Mouse (Mus musculus) embryonic facial prominence, embryonic 14.5 days (tissue): Measurements from ENCODE around the gene Rad50. TPM values are rescaled to one million over a fixed set of nuclear protein-coding genes. Genes with fewer than 3 reads are reported as not detected.
A peak's percentile ranks its signal among the peaks of the same experiment; 100 is the strongest.

Experiments used
- ATAC-seq: fragments of 200-750 bp; cut with Nextera tagmentation; 2 replicates; pipeline ENCODE4 v1.8.0; 2017; ENCODE audit warnings: low read depth, moderate number of reproducible peaks, moderate TSS enrichment
- DNase-seq: peaks from one replicate; pipeline ENCODE4 v3.0.0-alpha.2; 2015; ENCODE audit warnings: low spot score
- H3K27ac ChIP-seq: fragments of 300-500 bp; sonication (generic); replicated peaks from 2 replicates; pipeline ENCODE4 v1.5.1; 2014; ENCODE audit warnings: low read depth, mild to moderate bottlenecking, low read length, moderate library complexity
- H3K27me3 ChIP-seq: fragments of 300-500 bp; sonication (generic); replicated peaks from 2 replicates; pipeline ENCODE4 v1.6.1; 2014; ENCODE audit warnings: low read length; ENCODE audit not compliant: control insufficient read depth, insufficient read depth
- H3K36me3 ChIP-seq: fragments of 300-500 bp; sonication (generic); 2 replicates; pipeline ENCODE4 v1.6.1; 2014; ENCODE audit warnings: low read length, mixed read lengths; ENCODE audit not compliant: control insufficient read depth, insufficient read depth
- H3K4me1 ChIP-seq: fragments of 300-500 bp; sonication (generic); 2 replicates; pipeline ENCODE4 v1.6.1; 2014; ENCODE audit warnings: antibody characterized with exemption, low read length; ENCODE audit not compliant: control insufficient read depth, insufficient read depth
- H3K4me2 ChIP-seq: fragments of 300-500 bp; sonication (generic); 2 replicates; pipeline ENCODE4 v1.6.1; 2014; ENCODE audit warnings: low read depth, mild to moderate bottlenecking, low read length, moderate library complexity, mixed read lengths
- H3K4me3 ChIP-seq: fragments of 300-500 bp; sonication (generic); 2 replicates; pipeline ENCODE4 v1.5.1; 2014; ENCODE audit warnings: low read depth, mild to moderate bottlenecking, low read length
- H3K9ac ChIP-seq: fragments of 300-500 bp; sonication (generic); 2 replicates; pipeline ENCODE4 v1.6.1; 2014; ENCODE audit warnings: low read depth, mild to moderate bottlenecking, low read length, moderate library complexity, mixed read lengths
- H3K9me3 ChIP-seq: fragments of 300-500 bp; sonication (generic); 2 replicates; pipeline ENCODE4 v1.6.1; 2016; ENCODE audit warnings: low read length; ENCODE audit not compliant: control insufficient read depth
- WGBS: fragments of 180-500 bp; shearing (Covaris S2); extraction: QIAGEN DNeasy Blood & Tissue Kit; methylation state at CpG from one replicate; pipeline ENCODE4 v1.1.7; 2014; 5-methylcytosine and 5-hydroxymethylcytosine counted together
- polyA plus RNA-seq: library from polyadenylated mRNA; unstranded; fragments of >200 nt; fragmentation: Nextera tagmentation; extraction: Ambion mirVana; gene quantifications from 2 replicates; pipeline ENCODE4 v1.2.1, GENCODE M21; 2014

Rad50 gene
- polyA plus RNA-seq, 1 experiment from 2014 or later: 18.0 TPM

DNA sequence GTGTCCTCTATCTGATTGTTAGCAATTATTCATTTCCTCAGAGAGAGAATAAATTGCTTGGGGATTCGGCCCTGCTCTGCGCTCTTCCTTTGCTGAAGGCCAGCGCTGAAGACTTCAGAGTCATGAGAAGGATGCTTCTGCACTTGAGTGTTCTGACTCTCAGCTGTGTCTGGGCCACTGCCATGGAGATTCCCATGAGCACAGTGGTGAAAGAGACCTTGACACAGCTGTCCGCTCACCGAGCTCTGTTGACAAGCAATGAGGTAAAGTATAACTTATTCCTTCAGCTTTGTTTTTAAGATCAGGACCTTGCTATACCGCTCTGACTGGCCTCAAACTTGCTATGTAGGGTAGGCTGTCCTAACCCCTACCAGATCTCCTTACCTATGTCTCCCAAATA lies 13.6 kb upstream of the Rad50 start, which contains the start of gene Il5:
TSS of gene Il5 (plus strand) at position 80 of the 400 bp plus-strand sequence.
- peak; percentile 4 for DNase-seq
- Histone ChIP-seq H3K9ac (no peak within 1 kb of the TSS), H3K36me3 (no peaks in the 10 kb centered on the region), H3K27ac (no peak within 1 kb of the TSS), H3K4me2 (no peak within 1 kb of the TSS), H3K9me3 (no peaks in the 10 kb centered on the region), H3K4me1 (no peaks in the 10 kb centered on the region), H3K27me3 (no peaks in the 10 kb centered on the region), H3K4me3 (no peak within 1 kb of the TSS)
- WGBS: 77% methylated on average over 6 of the region's 6 CpGs
- no peak for ATAC-seq

DNA sequence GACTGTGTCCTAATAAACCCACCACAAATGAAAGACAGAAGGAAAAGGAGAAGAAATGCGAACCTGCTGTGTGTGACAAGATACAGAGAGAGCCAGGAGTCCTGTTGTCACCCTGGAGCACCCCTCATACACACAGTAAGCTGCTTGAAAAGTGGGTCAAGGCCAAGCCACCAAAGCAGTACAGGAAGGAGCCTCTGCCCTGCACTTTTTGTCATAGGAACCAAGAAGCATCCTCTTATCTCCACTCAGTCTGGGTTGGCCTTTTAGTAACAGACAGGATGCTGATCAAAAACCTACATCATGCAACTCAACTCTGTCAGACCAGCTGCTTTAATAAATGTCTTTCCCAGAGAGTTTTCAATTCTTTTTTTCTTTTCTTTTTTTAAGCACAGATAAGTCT lies 12.6 kb upstream of the Rad50 start:
- 88% methylated on average over 1 of the region's 1 CpGs for WGBS
- Histone ChIP-seq H3K4me1 (no peaks in the 10 kb centered on the region), H3K36me3 (no peaks in the 10 kb centered on the region), H3K27ac (no peak overlapping the region), H3K4me2 (no peak overlapping the region), H3K9me3 (no peaks in the 10 kb centered on the region), H3K27me3 (no peaks in the 10 kb centered on the region), H3K9ac (no peak overlapping the region), H3K4me3 (no peak overlapping the region)
- DNase-seq (no peak), ATAC-seq (no peak)

GRCm38 (mm10) chr11:53707718-53708009 lies 545 bp upstream of the Rad50 start:
- Histone ChIP-seq H3K9me3 (no peaks in the 10 kb centered on the region), H3K27me3 (no peaks in the 10 kb centered on the region), H3K27ac (peak overlapping the region; percentile 86; the same call in 1 of the 2 replicates), H3K36me3 (0 out of 2 replicates have a peak, but pooled peaks cover 9% of the 10 kb centered on the region), H3K4me1 (peaks cover 3% of the 10 kb centered on the region; the same call in 1 of the 2 replicates), H3K9ac (peak overlapping the region; percentile 85), H3K4me2 (peak overlapping the region; percentile 90), H3K4me3 (peak overlapping the region; percentile 77)
- 77% methylated on average over 3 of the region's 3 CpGs for WGBS
- ATAC-seq (no peak), DNase-seq (no peak)

DNA sequence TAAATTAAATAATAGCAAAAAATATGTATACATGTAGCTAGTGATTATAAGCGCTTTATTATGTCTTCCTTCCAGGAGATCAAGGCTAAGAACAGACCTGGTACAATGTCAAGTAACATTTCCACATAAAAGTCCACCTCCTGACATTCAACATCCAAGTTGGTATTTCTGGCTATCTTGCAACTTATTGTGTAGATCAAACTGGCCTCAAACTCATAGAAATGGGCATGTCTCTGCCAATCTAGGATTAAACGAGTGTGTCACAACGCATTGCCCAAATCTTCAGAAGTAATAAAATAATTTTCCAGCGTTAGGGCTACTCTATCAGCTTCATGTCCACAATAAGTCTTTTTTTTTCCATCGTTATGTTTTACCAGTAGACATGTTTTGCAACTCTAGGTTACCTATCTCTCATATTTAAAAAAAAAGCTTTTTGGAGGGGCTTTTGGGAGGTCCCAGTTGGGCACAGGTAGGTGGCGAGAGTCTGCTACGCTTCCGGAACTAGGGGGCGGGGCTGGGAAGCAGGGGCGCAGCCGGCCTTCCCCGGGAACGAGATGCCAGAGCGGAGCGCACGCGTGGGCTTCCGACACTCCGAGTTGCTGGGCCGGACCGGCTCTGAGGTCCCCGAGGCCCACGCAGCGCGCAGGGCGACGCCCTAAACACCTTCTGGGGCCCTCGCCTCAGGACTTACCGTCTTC lies 734 bp downstream of the Rad50 start:
- peak overlapping the region; percentile 85 for H3K9ac ChIP-seq
- H3K27ac ChIP-seq: peak overlapping the region; percentile 86
- DNase-seq (peak; percentile 64), ATAC-seq (peak; percentile 66)
- H3K36me3 ChIP-seq: peaks cover 18% of the 10 kb centered on the region
- no peaks in the 10 kb centered on the region for H3K9me3 ChIP-seq
- H3K4me2 ChIP-seq: peak overlapping the region; percentile 90
- peak overlapping the region; percentile 77 for H3K4me3 ChIP-seq
- H3K4me1 ChIP-seq: peaks cover 3% of the 10 kb centered on the region; the same call in 1 of the 2 replicates
- no peaks in the 10 kb centered on the region for H3K27me3 ChIP-seq
- WGBS: 7% methylated on average over 28 of the region's 29 CpGs

DNA sequence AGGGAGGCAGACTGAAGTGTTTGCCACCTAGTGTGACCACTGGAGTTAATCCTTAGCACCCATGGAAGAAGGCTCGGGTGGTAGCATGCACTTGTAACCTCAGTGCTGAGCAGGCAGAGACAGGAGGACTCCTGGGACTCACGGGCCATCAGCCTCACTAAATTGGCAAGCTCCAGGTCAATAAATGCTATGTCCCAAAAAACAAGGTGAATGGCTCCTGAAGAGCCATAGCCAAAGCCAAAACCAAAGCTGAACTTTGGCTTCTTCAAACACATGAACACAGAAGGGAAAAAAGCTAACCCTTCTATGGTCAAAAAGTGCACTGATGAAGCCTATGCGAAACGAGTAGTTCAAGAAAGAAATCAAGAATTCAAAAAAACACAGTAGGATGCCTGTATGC lies 7.8 kb downstream of the Rad50 start:
- no peak for DNase-seq
- no peaks in the 10 kb centered on the region for H3K27me3 ChIP-seq
- 94% methylated on average over 4 of the region's 4 CpGs for WGBS
- H3K4me1 ChIP-seq: no peaks in the 10 kb centered on the region
- no peak overlapping the region for H3K4me2 ChIP-seq
- H3K27ac ChIP-seq: no peak overlapping the region
- no peak for ATAC-seq
- H3K9me3 ChIP-seq: no peaks in the 10 kb centered on the region
- no peak overlapping the region for H3K4me3 ChIP-seq
- no peak overlapping the region for H3K9ac ChIP-seq
- H3K36me3 ChIP-seq: peaks cover 72% of the 10 kb centered on the region

DNA sequence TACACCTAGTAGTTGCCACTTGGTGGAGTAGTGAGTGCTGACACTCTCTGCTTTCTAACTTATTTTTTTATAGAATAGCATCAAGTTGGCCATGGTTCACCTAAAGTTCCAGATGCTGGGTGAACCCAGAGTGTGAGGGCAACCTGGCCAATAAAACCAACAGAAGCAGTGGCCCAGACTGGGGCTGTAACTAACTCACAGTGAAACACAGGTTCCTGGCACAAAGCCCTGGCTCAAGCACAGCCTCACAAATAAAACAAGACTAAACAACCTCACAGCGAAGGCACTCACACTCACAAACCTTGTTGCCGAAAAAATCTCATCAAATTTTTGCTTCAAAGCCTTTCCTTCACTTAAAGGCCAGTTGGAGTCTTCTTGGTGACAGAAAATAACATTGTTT lies 8.6 kb downstream of the Rad50 start:
- H3K4me2 ChIP-seq: no peak overlapping the region
- H3K4me3 ChIP-seq: no peak overlapping the region
- H3K27me3 ChIP-seq: no peaks in the 10 kb centered on the region
- peaks cover 68% of the 10 kb centered on the region for H3K36me3 ChIP-seq
- H3K9me3 ChIP-seq: no peaks in the 10 kb centered on the region
- H3K9ac ChIP-seq: no peak overlapping the region
- no peak overlapping the region for H3K27ac ChIP-seq
- DNase-seq: no peak
- no peaks in the 10 kb centered on the region for H3K4me1 ChIP-seq
- no peak for ATAC-seq
- 88% methylated on average over 2 of the region's 2 CpGs for WGBS

DNA sequence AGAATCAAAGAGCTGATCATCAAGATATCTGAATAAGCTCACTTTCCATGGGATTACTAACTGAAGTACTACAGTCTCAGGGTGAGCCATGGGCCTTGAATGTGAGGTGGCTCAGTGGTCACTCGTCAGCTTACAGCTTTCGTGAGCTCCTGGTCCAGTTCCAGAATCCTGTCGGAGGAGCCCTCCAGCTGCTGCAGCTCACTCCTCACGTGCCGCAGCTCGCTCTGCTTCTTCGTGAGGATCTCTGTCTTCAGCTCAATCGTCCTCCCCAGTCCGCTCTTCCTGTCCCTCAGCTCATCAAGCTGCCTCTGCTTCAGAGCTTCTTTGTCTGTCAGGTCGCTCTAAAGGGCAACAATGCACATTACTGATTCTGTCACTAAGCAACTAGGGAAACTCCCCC lies 15.1 kb downstream of the Rad50 start:
- Histone ChIP-seq H3K9me3 (no peaks in the 10 kb centered on the region), H3K9ac (no peak overlapping the region), H3K36me3 (peaks cover 46% of the 10 kb centered on the region), H3K27me3 (no peaks in the 10 kb centered on the region), H3K4me3 (no peak overlapping the region), H3K4me2 (no peak overlapping the region), H3K27ac (no peak overlapping the region), H3K4me1 (no peaks in the 10 kb centered on the region)
- peak; percentile 5 for DNase-seq
- ATAC-seq: no peak
- WGBS: 62% methylated on average over 10 of the region's 10 CpGs

DNA sequence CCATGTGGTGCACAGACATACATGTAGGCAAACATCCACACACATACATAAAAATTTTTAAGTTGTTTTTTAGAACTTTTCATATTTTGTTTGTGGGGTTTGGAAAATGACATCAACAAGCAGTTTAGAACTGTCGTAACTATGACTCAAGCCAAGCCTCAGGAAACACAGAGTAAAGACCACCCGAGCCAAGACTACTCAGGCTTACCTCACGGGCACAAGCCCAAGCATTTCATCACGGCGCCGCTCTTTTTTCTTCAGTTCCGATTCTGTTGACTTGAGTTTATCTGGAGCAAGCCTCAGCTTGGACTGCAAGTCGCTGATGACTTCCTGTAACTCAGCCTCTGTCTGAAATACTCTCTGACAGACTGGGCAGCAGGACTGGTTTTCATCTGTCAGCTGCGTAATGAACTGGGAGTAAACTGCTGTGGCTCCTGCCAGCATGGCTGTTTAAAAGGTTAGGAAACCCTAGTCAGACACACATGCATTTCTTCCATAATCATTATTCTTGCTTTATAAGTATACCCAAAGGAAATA lies 24.1 kb downstream of the Rad50 start:
- Histone ChIP-seq H3K9ac (no peak overlapping the region), H3K4me3 (no peak overlapping the region), H3K36me3 (peaks cover 51% of the 10 kb centered on the region), H3K4me2 (no peak overlapping the region), H3K27me3 (no peaks in the 10 kb centered on the region), H3K4me1 (no peaks in the 10 kb centered on the region), H3K27ac (no peak overlapping the region), H3K9me3 (no peaks in the 10 kb centered on the region)
- WGBS: 84% methylated on average over 9 of the region's 9 CpGs
- no peak for ATAC-seq
- DNase-seq: peak; percentile 9

DNA sequence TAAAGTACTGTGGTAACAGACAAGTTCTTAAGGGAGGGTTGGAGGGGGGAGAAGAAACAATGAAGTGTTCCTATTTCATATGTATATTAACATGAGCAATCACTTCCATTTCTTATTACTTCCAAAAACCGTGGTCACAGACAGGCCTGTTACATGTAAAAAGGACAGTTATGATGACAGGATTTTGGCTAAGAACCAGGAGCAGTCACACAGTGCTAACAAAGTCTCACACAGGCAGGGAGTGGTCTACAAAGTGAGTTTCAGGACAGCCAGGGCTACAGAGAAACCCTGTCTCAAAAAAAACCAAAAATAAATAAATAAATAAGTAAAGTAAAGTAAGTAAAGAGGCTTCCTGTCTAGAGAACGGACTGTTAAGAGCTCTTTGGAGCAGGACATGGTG lies 24.9 kb downstream of the Rad50 start:
- no peak overlapping the region for H3K9ac ChIP-seq
- WGBS: 66% methylated on average over 2 of the region's 2 CpGs
- no peak overlapping the region for H3K4me2 ChIP-seq
- no peak for ATAC-seq
- H3K9me3 ChIP-seq: no peaks in the 10 kb centered on the region
- H3K27ac ChIP-seq: no peak overlapping the region
- H3K4me1 ChIP-seq: no peaks in the 10 kb centered on the region
- DNase-seq: peak; percentile 8
- H3K36me3 ChIP-seq: peaks cover 54% of the 10 kb centered on the region
- no peaks in the 10 kb centered on the region for H3K27me3 ChIP-seq
- no peak overlapping the region for H3K4me3 ChIP-seq
